Mouse (Mus musculus) left cerebral cortex, postnatal 14 days (tissue): ENCODE results near the gene Usp31. TPM values are rescaled to one million over a fixed set of nuclear protein-coding genes. Genes with fewer than 3 reads are reported as not detected.
A peak's percentile ranks its signal among the peaks of the same experiment; 100 is the strongest.

Experiments
- DNase-seq, 2 experiments: peaks; one replicate each; pipeline ENCODE4 v3.0.0; 2021 to 2022; ENCODE audit warnings: low spot score in 2 of 2, mixed read lengths in 1 of 2
- intact Hi-C: fragments of 180-260 bp; cut with DNase I; formaldehyde crosslinking; loops from one replicate; pipeline ENCODE4 v1.15.1; 2025
- total RNA-seq, 2 experiments: library from RNA; stranded (reverse); gene quantifications; 2 replicates each; pipeline ENCODE4 v1.2.3; 2021

The Usp31 gene
- total RNA-seq, 2 experiments from 2014 or later = 59.1 to 61.4 TPM

GRCm38 (mm10) chr7:121677105-121677753, 29.8 kb downstream of the Usp31 start:
- DNase-seq = peak; percentile 15 to 20
- intact Hi-C loops = no loop called here

- no peak for DNase-seq
- intact Hi-C loops = no loop called here
Observed at GRCm38 (mm10) chr7:121660705-121661104, 46.3 kb downstream of the Usp31 start.

- intact Hi-C loops = no loop called here
- no peak for DNase-seq
Observed at GRCm38 (mm10) chr7:121658866-121659265, 48.2 kb downstream of the Usp31 start.

- intact Hi-C loops = no loop called here
- DNase-seq = no peak
Observed at GRCm38 (mm10) chr7:121654675-121655074, 52.4 kb downstream of the Usp31 start.

- DNase-seq = no peak
- intact Hi-C loops = no loop called here
Observed at GRCm38 (mm10) chr7:121652629-121653028, 54.4 kb downstream of the Usp31 start.

- DNase-seq = peak; percentile 28 to 60
- intact Hi-C loops = no loop called here
Observed at GRCm38 (mm10) chr7:121650724-121651123, 56.3 kb downstream of the Usp31 start.

GRCm38 (mm10) chr7:121640998-121641762, 65.9 kb downstream of the Usp31 start:
- DNase-seq = peak; percentile 75
- intact Hi-C loops = loop anchor here (5.0 to 10.0 kb wide), 6 partner anchors 64 to 556 kb away; partner anchors contain the start of genes Hs3st2 and Otoa

- intact Hi-C loops = no loop called here
Observed at GRCm38 (mm10) chr7:121636732-121637131, 70.3 kb downstream of the Usp31 start.

GRCm38 (mm10) chr7:121634236-121634635, 72.8 kb downstream of the Usp31 start:
- intact Hi-C loops = no loop called here
- no peak for DNase-seq

More at GRCm38 (mm10) chr7:121636732-121637131, 70.3 kb downstream of the Usp31 start:
- no peak for DNase-seq

- intact Hi-C loops = no loop called here
- no peak for DNase-seq
Observed at GRCm38 (mm10) chr7:121622835-121623420, 84.1 kb downstream of the Usp31 start.

GRCm38 (mm10) chr7:121622433-121622832, 84.6 kb downstream of the Usp31 start:
- intact Hi-C loops = no loop called here
- DNase-seq = no peak

GRCm38 (mm10) chr7:121601697-121602096, 105.4 kb downstream of the Usp31 start:
- DNase-seq = no peak
- intact Hi-C loops = no loop called here

GRCm38 (mm10) chr7:121596401-121596800, 110.7 kb downstream of the Usp31 start:
- DNase-seq = no peak
- intact Hi-C loops = no loop called here

- intact Hi-C loops = no loop called here
- DNase-seq = no peak
Observed at GRCm38 (mm10) chr7:121595496-121595895, 111.6 kb downstream of the Usp31 start.

GRCm38 (mm10) chr7:121595085-121595484, 112.0 kb downstream of the Usp31 start:
- intact Hi-C loops = no loop called here
- no peak for DNase-seq

- intact Hi-C loops = no loop called here
- no peak for DNase-seq
Observed at GRCm38 (mm10) chr7:121594623-121595022, 112.4 kb downstream of the Usp31 start.

Other genes starting within 250 kb of the Usp31 start
- under 1 TPM; 0.15 to 0.17 TPM for gene Scnn1g, start 27.2 kb upstream of the Usp31 start, total RNA-seq
- gene Scnn1b, start 157.8 kb upstream of the Usp31 start, total RNA-seq = not detected